Mouse (Mus musculus) adrenal gland, postnatal 4 days (tissue): ENCODE results near the gene Zgpat. TPM values are rescaled to one million over a fixed set of nuclear protein-coding genes. Genes with fewer than 3 reads are reported as not detected.

Experiments
- total RNA-seq, 2 experiments: library from RNA; stranded (reverse); gene quantifications; 2 replicates each; pipeline ENCODE4 v1.2.3; 2021

Gene Zgpat
- total RNA-seq, 2 experiments from 2014 or later: 37.0 to 42.4 TPM

Other genes with a start within 250 kb of the Zgpat start
- 10 to 100 TPM; 12.8 to 13.5 TPM for gene Kcnq2, start 229.6 kb upstream of the Zgpat start, total RNA-seq
- 10 to 100 TPM; 76.3 to 76.6 TPM for gene Eef1a2, start 207.9 kb upstream of the Zgpat start, total RNA-seq
- 10 to 100 TPM; 91.2 to 93.3 TPM for gene Ppdpf, start 177.7 kb upstream of the Zgpat start, total RNA-seq
- gene Ptk6, start 162.1 kb upstream of the Zgpat start, total RNA-seq: not detected
- gene Srms, start 151.7 kb upstream of the Zgpat start, total RNA-seq: under 1 TPM; 0.20 to 0.85 TPM
- gene Fndc11, start 144.9 kb upstream of the Zgpat start, total RNA-seq: under 1 TPM; 0.25 to 0.28 TPM
- 10 to 100 TPM; 16.7 to 17.1 TPM for gene Helz2, start 122.9 kb upstream of the Zgpat start, total RNA-seq
- gene Gmeb2, start 76.9 kb upstream of the Zgpat start, total RNA-seq: 10 to 100 TPM; 27.9 to 30.8 TPM
- 10 to 100 TPM; 32.2 to 45.5 TPM for gene Stmn3, start 50.4 kb upstream of the Zgpat start, total RNA-seq
- gene Rtel1, start 45.2 kb upstream of the Zgpat start, total RNA-seq: 10 to 100 TPM; 65.6 to 69.4 TPM
- 10 to 100 TPM; 43.6 to 48.9 TPM for gene Arfrp1, start 476 bp downstream of the Zgpat start, total RNA-seq
- gene Lime1, start 15.2 kb downstream of the Zgpat start, total RNA-seq: 10 to 100 TPM; 21.8 to 28.4 TPM
- 10 to 100 TPM; 27.3 to 28.4 TPM for gene Zbtb46, start 94.5 kb downstream of the Zgpat start, total RNA-seq
- gene Abhd16b, start 128.3 kb downstream of the Zgpat start, total RNA-seq: not detected
- gene Tpd52l2, start 132.2 kb downstream of the Zgpat start, total RNA-seq: 100 to 1,000 TPM; 120 to 121 TPM
- gene Dnajc5, start 155.6 kb downstream of the Zgpat start, total RNA-seq: 100 to 1,000 TPM; 120 to 131 TPM
- 100 to 1,000 TPM; 106 to 113 TPM for gene Uckl1, start 220.0 kb downstream of the Zgpat start, total RNA-seq
- gene Prpf6, start 226.9 kb downstream of the Zgpat start, total RNA-seq: 10 to 100 TPM; 72.3 to 73.4 TPM
- 100 to 1,000 TPM; 141 to 143 TPM for gene Zfp512b, start 227.9 kb downstream of the Zgpat start, total RNA-seq
- 10 to 100 TPM; 23.8 to 25.5 TPM for gene Samd10, start 234.3 kb downstream of the Zgpat start, total RNA-seq